10 mouse cellular contexts compared by ENCODE assay signal in the genomic region with DNA sequence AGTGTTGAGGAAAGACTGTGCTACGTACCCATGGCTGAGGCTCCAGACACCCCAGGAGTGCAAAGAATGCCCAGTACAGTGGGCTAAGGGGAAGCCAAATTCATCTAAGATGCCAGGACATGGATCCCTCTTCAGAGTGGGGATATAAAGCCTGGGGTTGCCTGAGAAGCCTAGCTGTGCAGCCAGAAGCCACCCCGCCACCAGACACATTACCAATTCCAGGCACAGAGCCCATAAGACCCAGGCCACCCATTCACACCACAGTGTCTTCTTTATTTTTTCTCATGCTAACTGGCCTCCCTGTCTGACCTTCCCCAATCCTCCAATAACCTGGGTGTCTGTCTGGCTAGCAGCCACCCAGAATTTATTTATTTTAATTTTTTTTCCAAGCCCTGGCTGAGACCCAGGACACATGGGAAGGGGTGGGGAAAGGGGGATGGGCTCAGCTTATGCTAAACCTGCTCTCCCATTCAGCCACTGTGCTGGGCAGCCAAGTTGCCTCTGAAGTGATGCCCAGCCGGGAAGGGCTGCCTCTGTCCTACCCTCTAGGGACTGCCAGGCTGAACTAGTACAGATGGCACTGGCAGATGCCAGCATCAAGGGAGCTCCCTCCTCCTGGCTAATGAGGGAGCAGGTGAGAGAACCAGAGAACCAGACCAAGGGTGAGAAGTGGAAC.
DNase-seq lines count a peak whose midpoint lies in the region; ATAC-seq lines count a peak whose summit lies in the region.
"Had no signal": no experiment of that assay in that cellular context is flagged by ENCODE, and none has a peak within 500 bp of the region (broad histone marks: within the 10 kb centered on the region; RNA-seq: fewer than 3 reads in every experiment).

No protein-coding gene starts in this region.

- no peak overlapping the region for H3K9ac ChIP-seq in midbrain, embryonic 13.5 days (replicated peaks)
- H3K9ac ChIP-seq: limb, embryonic 15.5 days had no signal

- no peak overlapping the region for H3K4me2 ChIP-seq in midbrain, embryonic 13.5 days (replicated peaks)
- H3K4me2 ChIP-seq: limb, embryonic 15.5 days had no signal

- peak; percentile 92 for ATAC-seq in midbrain, embryonic 13.5 days

- H3K9me3 ChIP-seq in midbrain, embryonic 13.5 days: no peaks in the 10 kb centered on the region
- H3K9me3 ChIP-seq: limb, embryonic 15.5 days had no signal

- H3K27ac ChIP-seq in midbrain, embryonic 13.5 days: peak overlapping the region; percentile 37; the same call in 1 of the 2 replicates
- H3K27ac ChIP-seq: kidney, postnatal 0 days; limb, embryonic 15.5 days had no signal

- peak; percentile 61 to 75 for DNase-seq in layer of hippocampus, postnatal 14 days (ENCODE audit: low spot score in 2 of 2)
- DNase-seq in layer of hippocampus, postnatal 25 days (ENCODE audit: extremely low spot score in 1 of 2, low spot score in 1 of 2): no peak
- peak; percentile 72 for DNase-seq in cerebellum, adult 11-12 months
- DNase-seq in cerebellum, postnatal 36 days: peak; percentile 40 to 59
- DNase-seq in thymus, postnatal 10 days (ENCODE audit: low spot score in 2 of 2): no peak
- DNase-seq in urinary bladder, adult 2 months (ENCODE audit: low spot score): no peak
- no peak for DNase-seq in heart, adult 9 months (ENCODE audit: low spot score in 2 of 2)

- no peak overlapping the region for H3K4me3 ChIP-seq in midbrain, embryonic 13.5 days (replicated peaks)
- H3K4me3 ChIP-seq: limb, embryonic 15.5 days had no signal

- no peaks in the 10 kb centered on the region for H3K27me3 ChIP-seq in midbrain, embryonic 13.5 days
- H3K27me3 ChIP-seq: limb, embryonic 15.5 days had no signal

- peaks cover 23% of the 10 kb centered on the region for H3K4me1 ChIP-seq in midbrain, embryonic 13.5 days (replicated peaks)

- H3K36me3 ChIP-seq in midbrain, embryonic 13.5 days: no peaks in the 10 kb centered on the region
- H3K36me3 ChIP-seq: limb, embryonic 15.5 days had no signal

- WGBS in midbrain, embryonic 13.5 days: 54% methylated on average over 3 of the region's 3 CpGs

Comparison
In these comparisons a context has a peak if more than half of its experiments do, and no peak if none do; other contexts are left out.
1. DNase-seq: peak in layer of hippocampus, postnatal 14 days (2 of 2), cerebellum, adult 11-12 months (single experiment) and cerebellum, postnatal 36 days (2 of 2); none in layer of hippocampus, postnatal 25 days (0 of 2), thymus, postnatal 10 days (0 of 2), urinary bladder, adult 2 months (single experiment) and heart, adult 9 months (0 of 2).